Mouse (Mus musculus) hindbrain, postnatal 0 days (tissue): Measurements from ENCODE around the gene Lrfn4. TPM values are rescaled to one million over a fixed set of nuclear protein-coding genes. Genes with fewer than 3 reads are reported as not detected.

Experiments
- ATAC-seq: fragments of 200-750 bp; cut with Nextera tagmentation; 2 replicates; pipeline ENCODE4 v1.8.0; 2017; ENCODE audit warnings: mild to moderate bottlenecking, moderate TSS enrichment, moderate library complexity
- DNase-seq: peaks from one replicate; pipeline ENCODE4 v3.0.0-alpha.2; 2015; ENCODE audit warnings: low spot score
- H3K27ac ChIP-seq: fragments of 300-500 bp; sonication (generic); 2 replicates; pipeline ENCODE4 v1.5.1; 2014; ENCODE audit warnings: mild to moderate bottlenecking
- H3K27me3 ChIP-seq: fragments of 300-500 bp; sonication (generic); 2 replicates; pipeline ENCODE4 v1.6.1; 2014; ENCODE audit warnings: low read length, mixed read lengths; ENCODE audit not compliant: insufficient read depth
- H3K36me3 ChIP-seq: fragments of 300-500 bp; sonication (generic); 2 replicates; pipeline ENCODE4 v1.6.1; 2014; ENCODE audit warnings: low read length, mixed read lengths; ENCODE audit not compliant: insufficient read depth
- H3K4me1 ChIP-seq: fragments of 300-500 bp; sonication (generic); 2 replicates; pipeline ENCODE4 v1.6.1; 2014; ENCODE audit warnings: antibody characterized with exemption, low read length, mixed read lengths; ENCODE audit not compliant: insufficient read depth
- H3K4me2 ChIP-seq: fragments of 300-500 bp; sonication (generic); 2 replicates; pipeline ENCODE4 v1.6.1; 2014; ENCODE audit warnings: low read depth, mild to moderate bottlenecking, low read length, moderate library complexity, mixed read lengths
- H3K4me3 ChIP-seq: fragments of 300-500 bp; sonication (generic); 2 replicates; pipeline ENCODE4 v1.5.1; 2014; ENCODE audit warnings: low read length
- H3K9ac ChIP-seq: fragments of 300-500 bp; sonication (generic); replicated peaks from 2 replicates; pipeline ENCODE4 v1.6.1; 2014; ENCODE audit warnings: mild to moderate bottlenecking, low read length, moderate library complexity, mixed read lengths
- H3K9me3 ChIP-seq: fragments of 300-500 bp; sonication (generic); 2 replicates; pipeline ENCODE4 v1.6.1; 2016; ENCODE audit warnings: low read length, mixed read lengths
- CTCF ChIP-seq: IDR thresholded peaks from 2 replicates; pipeline ENCODE4 v1.5.1; 2016; ENCODE audit warnings: antibody characterized with exemption, control low read depth, low read depth
- WGBS: fragments of 180-500 bp; shearing (Covaris S2); extraction: QIAGEN DNeasy Blood & Tissue Kit; methylation state at CpG from one replicate; pipeline ENCODE4 v1.1.7; 2014; 5-methylcytosine and 5-hydroxymethylcytosine counted together
- polyA plus RNA-seq: library from polyadenylated mRNA; unstranded; fragments of >200 nt; fragmentation: Nextera tagmentation; extraction: Ambion mirVana; gene quantifications from 2 replicates; pipeline ENCODE4 v1.2.1, GENCODE M21; 2015
- total RNA-seq: library from RNA; depleted of rRNA; stranded (reverse); fragments of >200 nt; gene quantifications from 2 replicates; pipeline ENCODE4 v1.2.3, GENCODE M21; 2014

Lrfn4 gene
- total and polyA plus RNA-seq, 2 experiments from 2014 or later = 15.6 to 178 TPM

GRCm38 (mm10) chr19:4583856-4584255 is 31.6 kb downstream of the Lrfn4 start:
- DNase-seq = peak; percentile 24
- Histone ChIP-seq H3K27me3 (no peaks in the 10 kb centered on the region), H3K4me2 (no peak overlapping the region), H3K27ac (no peak overlapping the region), H3K36me3 (no peaks in the 10 kb centered on the region), H3K4me3 (no peak overlapping the region), H3K4me1 (no peaks in the 10 kb centered on the region), H3K9me3 (no peaks in the 10 kb centered on the region), H3K9ac (no peak overlapping the region)
- TF ChIP-seq CTCF = no peak
- no peak for ATAC-seq
- 62% methylated on average over 2 of the region's 2 CpGs for WGBS

- DNase-seq (no peak), ATAC-seq (no peak)
- Histone ChIP-seq H3K27ac (no peak overlapping the region), H3K36me3 (no peaks in the 10 kb centered on the region), H3K9me3 (no peaks in the 10 kb centered on the region), H3K4me1 (no peaks in the 10 kb centered on the region), H3K9ac (no peak overlapping the region), H3K4me3 (no peak overlapping the region), H3K4me2 (no peak overlapping the region), H3K27me3 (no peaks in the 10 kb centered on the region)
- no peak for TF ChIP-seq CTCF
- 84% methylated on average over 5 of the region's 5 CpGs for WGBS
Measured at GRCm38 (mm10) chr19:4579296-4579695, 36.2 kb downstream of the Lrfn4 start.

DNA sequence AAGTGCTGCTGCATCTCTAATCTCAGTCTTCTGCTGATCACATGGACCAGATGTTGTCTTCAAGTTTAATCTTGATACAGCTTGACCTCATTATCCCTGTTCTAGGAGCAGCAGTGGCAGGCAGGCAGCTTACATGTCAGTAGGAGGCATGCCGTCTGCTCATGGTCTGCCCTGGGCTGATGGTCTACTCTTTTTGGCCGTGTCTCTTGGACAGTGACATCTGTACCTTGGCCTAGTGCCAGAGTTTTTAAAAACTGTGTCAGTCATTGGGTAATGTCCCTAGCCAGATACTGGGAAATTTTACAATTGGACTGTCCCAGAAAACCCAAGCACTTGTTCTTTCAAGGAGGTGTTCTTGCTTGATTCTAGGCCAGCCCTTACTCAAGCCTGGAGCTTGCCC is 36.7 kb downstream of the Lrfn4 start:
- DNase-seq (no peak), ATAC-seq (no peak)
- H3K27me3 ChIP-seq = no peaks in the 10 kb centered on the region
- no peak overlapping the region for H3K9ac ChIP-seq
- WGBS = 48% methylated on average over 2 of the region's 2 CpGs
- no peaks in the 10 kb centered on the region for H3K9me3 ChIP-seq
- no peaks in the 10 kb centered on the region for H3K36me3 ChIP-seq
- H3K4me1 ChIP-seq = no peaks in the 10 kb centered on the region
- no peak overlapping the region for H3K27ac ChIP-seq
- H3K4me3 ChIP-seq = no peak overlapping the region
- TF ChIP-seq CTCF = no peak
- no peak overlapping the region for H3K4me2 ChIP-seq

GRCm38 (mm10) chr19:4573241-4573640 is 42.2 kb downstream of the Lrfn4 start:
- no peak overlapping the region for H3K27ac ChIP-seq
- DNase-seq = no peak
- WGBS = 87% methylated on average over 1 of the region's 1 CpGs
- no peak overlapping the region for H3K4me2 ChIP-seq
- ATAC-seq = no peak
- no peak overlapping the region for H3K4me3 ChIP-seq
- H3K9ac ChIP-seq = no peak overlapping the region
- H3K9me3 ChIP-seq = no peaks in the 10 kb centered on the region
- H3K4me1 ChIP-seq = no peaks in the 10 kb centered on the region
- H3K27me3 ChIP-seq = no peaks in the 10 kb centered on the region
- no peaks in the 10 kb centered on the region for H3K36me3 ChIP-seq
- peak; percentile 33 for TF ChIP-seq CTCF

GRCm38 (mm10) chr19:4572467-4572866 is 43.0 kb downstream of the Lrfn4 start:
- H3K36me3 ChIP-seq = no peaks in the 10 kb centered on the region
- DNase-seq = no peak
- H3K27ac ChIP-seq = no peak overlapping the region
- no peaks in the 10 kb centered on the region for H3K27me3 ChIP-seq
- ATAC-seq = no peak
- 69% methylated on average over 8 of the region's 8 CpGs for WGBS
- no peaks in the 10 kb centered on the region for H3K9me3 ChIP-seq
- H3K4me1 ChIP-seq = no peaks in the 10 kb centered on the region
- no peak overlapping the region for H3K4me3 ChIP-seq
- H3K4me2 ChIP-seq = no peak overlapping the region
- H3K9ac ChIP-seq = no peak overlapping the region
- TF ChIP-seq CTCF = no peak

DNA sequence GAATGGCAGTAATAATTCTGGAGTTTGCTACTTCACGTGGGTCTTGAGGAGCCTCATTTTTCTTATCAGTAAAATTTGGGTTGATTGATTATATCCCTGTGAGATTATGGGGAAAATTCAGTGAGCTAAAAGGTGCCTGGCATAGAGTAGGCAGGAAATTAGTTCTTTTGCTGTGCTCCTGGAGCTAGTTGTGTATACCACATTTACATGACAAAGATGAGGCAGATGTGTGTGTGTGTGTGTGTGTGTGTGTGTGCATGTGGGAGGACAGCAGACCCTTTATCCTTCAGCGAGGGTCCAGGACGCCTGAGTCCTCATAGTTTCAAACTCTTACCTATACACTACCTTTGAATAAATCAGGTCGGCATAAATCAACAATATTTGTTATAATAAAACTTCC is 43.4 kb downstream of the Lrfn4 start:
- WGBS = 39% methylated on average over 4 of the region's 4 CpGs
- Histone ChIP-seq H3K4me2 (no peak overlapping the region), H3K9ac (no peak overlapping the region), H3K27ac (peak overlapping the region; percentile 45; the same call in 1 of the 2 replicates), H3K36me3 (no peaks in the 10 kb centered on the region), H3K4me3 (no peak overlapping the region), H3K9me3 (no peaks in the 10 kb centered on the region), H3K4me1 (no peaks in the 10 kb centered on the region), H3K27me3 (no peaks in the 10 kb centered on the region)
- DNase-seq = no peak
- ATAC-seq = no peak
- TF ChIP-seq CTCF = no peak

GRCm38 (mm10) chr19:4571658-4572057 is 43.8 kb downstream of the Lrfn4 start:
- Histone ChIP-seq H3K27ac (peak overlapping the region; percentile 45; the same call in 1 of the 2 replicates), H3K9me3 (no peaks in the 10 kb centered on the region), H3K4me1 (no peaks in the 10 kb centered on the region), H3K36me3 (no peaks in the 10 kb centered on the region), H3K9ac (no peak overlapping the region), H3K4me3 (no peak overlapping the region), H3K4me2 (no peak overlapping the region), H3K27me3 (no peaks in the 10 kb centered on the region)
- WGBS = 68% methylated on average over 1 of the region's 1 CpGs
- no peak for TF ChIP-seq CTCF
- ATAC-seq (no peak), DNase-seq (no peak)
